Comparison of ENCODE assay signal across 19 mouse cellular contexts in the genomic region with DNA sequence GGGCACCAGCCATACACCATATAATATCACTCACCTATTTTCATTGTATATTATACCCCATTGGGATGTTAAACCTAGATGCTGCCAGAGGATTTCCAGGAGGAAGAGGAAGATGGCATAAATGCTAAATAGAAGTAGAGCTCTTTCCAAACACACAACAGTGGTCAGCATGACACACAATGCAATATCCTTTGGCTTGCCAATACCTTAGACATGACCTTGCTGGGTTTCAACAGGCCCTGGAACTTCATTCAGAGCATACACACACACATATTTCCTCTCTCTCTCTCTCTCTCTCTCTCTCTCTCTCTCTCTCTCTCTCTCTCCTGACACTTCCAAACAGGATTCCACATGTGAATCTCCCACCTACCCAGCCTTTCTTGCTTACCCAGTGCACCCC.
DNase-seq lines count a peak whose midpoint lies in the region; TF ChIP-seq lines count a peak whose summit lies in the region.
"Had no signal": no experiment of that assay in that cellular context is flagged by ENCODE, and none has a peak within 500 bp of the region (broad histone marks: within the 10 kb centered on the region; RNA-seq: fewer than 3 reads in every experiment).

No protein-coding gene starts in this region.

- TF ChIP-seq POLR2A in embryonic fibroblast, embryonic 13.5 days (IDR thresholded peaks at IDR 0.05; ENCODE audit: low read depth, low read length) = no peak

- no peak for DNase-seq in gastrocnemius, adult 2 months
- DNase-seq in gastrocnemius, postnatal 4 days (ENCODE audit: low spot score in 2 of 2) = no peak
- peak; percentile 21 for DNase-seq in 416B (ENCODE audit: low read depth)
- no peak for DNase-seq in urinary bladder, adult 18-20 months (ENCODE audit: low spot score in 2 of 2)
- no peak for DNase-seq in layer of hippocampus, adult 2 months (ENCODE audit: low spot score in 2 of 2)
- DNase-seq: adrenal gland, postnatal 36 days; B cell, adult 2 months; cerebellum, adult 11-12 months; cerebellum, adult 2 months; cerebellum, adult 9-10 months; cerebellum, postnatal 10 days; cerebellum, postnatal 25 days; embryo, embryonic 11 days; forebrain, postnatal 0 days had no signal

- TF ChIP-seq CTCF in gastrocnemius, adult 2 months (IDR thresholded peaks at IDR 0.05) = no peak
- TF ChIP-seq CTCF in embryonic fibroblast, embryonic 13.5 days (IDR thresholded peaks at IDR 0.05; ENCODE audit: borderline replicate concordance, insufficient read depth, low read length) = no peak
- no peak for TF ChIP-seq CTCF in layer of hippocampus, adult 2 months (conservative IDR thresholded peaks at IDR 0.05)

- peaks cover 18% of the 10 kb centered on the region for H3K4me1 ChIP-seq in embryonic fibroblast, embryonic 13.5 days (ENCODE audit: control insufficient read depth, insufficient read depth, low read length)
- H3K4me1 ChIP-seq: embryonic facial prominence, embryonic 13.5 days; embryonic facial prominence, embryonic 15.5 days; forebrain, embryonic 13.5 days; forebrain, embryonic 15.5 days had no signal

- H3K4me3 ChIP-seq in gastrocnemius, adult 2 months = no peak overlapping the region
- no peak overlapping the region for H3K4me3 ChIP-seq in embryonic fibroblast, embryonic 13.5 days (ENCODE audit: insufficient read depth, low read length)
- H3K4me3 ChIP-seq in layer of hippocampus, adult 2 months = no peak overlapping the region
- H3K4me3 ChIP-seq: embryonic facial prominence, embryonic 13.5 days; embryonic facial prominence, embryonic 15.5 days; forebrain, embryonic 13.5 days; forebrain, embryonic 15.5 days had no signal

- intact Hi-C loops in gastrocnemius, adult 2 months (cut with DNase I) = loop anchor here (5.0 to 10.0 kb wide), 2 partner anchors 41 to 91 kb away; no protein-coding TSS in a partner anchor

- peak overlapping the region; percentile 70; the same call in 1 of the 2 replicates for H3K27ac ChIP-seq in gastrocnemius, adult 2 months
- peak overlapping the region; percentile 37 for H3K27ac ChIP-seq in embryonic fibroblast, embryonic 13.5 days (ENCODE audit: insufficient read depth, low read length)
- no peak overlapping the region for H3K27ac ChIP-seq in layer of hippocampus, adult 2 months
- H3K27ac ChIP-seq: embryonic facial prominence, embryonic 13.5 days; embryonic facial prominence, embryonic 15.5 days; forebrain, embryonic 13.5 days; forebrain, embryonic 15.5 days had no signal
